Mouse (Mus musculus) CD8-positive naive resting alpha-beta T cell, adult 57 days (primary cell): ENCODE measurements around the gene Zfp622. TPM values are rescaled to one million over a fixed set of nuclear protein-coding genes. Genes with fewer than 3 reads are reported as not detected.

Experiments
- total RNA-seq: library from RNA; stranded (reverse); gene quantifications from one replicate; pipeline ENCODE4 v1.2.4, GENCODE M21; 2023

The Zfp622 gene
- total RNA-seq: 110 TPM

GRCm38 (mm10) chr15:25984067-25984733 lies at the start of gene Zfp622:
Gene Zfp622 (plus strand): TSS chr15:25984366.

Other genes with a start within 250 kb of the Zfp622 start
- 62.6 TPM for gene Retreg1, start 141.2 kb upstream of the Zfp622 start, total RNA-seq